Mouse (Mus musculus) heart, postnatal 4 days (tissue): ENCODE measurements around the gene 4930512M02Rik. TPM values are rescaled to one million over a fixed set of nuclear protein-coding genes. Genes with fewer than 3 reads are reported as not detected.
"Not testable (repeated sequence)": the region's sequence is repeated elsewhere in the genome, so short reads cannot be mapped to it uniquely, and the experiment has no call there.

Source experiments
- DNase-seq: peaks from one replicate; pipeline ENCODE4 v3.0.0; 2021
- total RNA-seq, 2 experiments: library from RNA; stranded (reverse); gene quantifications; 2 replicates each; pipeline ENCODE4 v1.2.3; 2021

4930512M02Rik gene
- total RNA-seq = not detected

DNA sequence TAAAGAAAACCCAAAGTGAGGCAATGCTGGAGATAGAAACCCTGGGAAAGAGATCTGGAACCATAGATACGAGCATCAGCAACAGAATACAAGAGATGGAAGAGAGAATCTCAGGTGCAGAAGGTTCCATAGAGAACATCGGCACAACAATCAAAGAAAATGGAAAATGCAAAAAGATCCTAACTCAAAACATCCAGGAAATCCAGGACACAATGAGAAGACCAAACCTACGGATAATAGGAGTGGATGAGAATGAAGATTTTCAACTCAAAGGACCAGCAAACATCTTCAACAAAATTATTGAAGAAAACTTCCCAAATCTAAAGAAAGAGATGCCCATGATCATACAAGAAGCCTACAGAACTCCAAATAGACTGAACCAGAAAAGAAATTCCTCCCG is at the start of gene 4930512M02Rik:
Gene 4930512M02Rik, minus strand, starts transcription at position 101 of the 400 bp plus-strand sequence.
- not testable (repeated sequence) for DNase-seq

DNA sequence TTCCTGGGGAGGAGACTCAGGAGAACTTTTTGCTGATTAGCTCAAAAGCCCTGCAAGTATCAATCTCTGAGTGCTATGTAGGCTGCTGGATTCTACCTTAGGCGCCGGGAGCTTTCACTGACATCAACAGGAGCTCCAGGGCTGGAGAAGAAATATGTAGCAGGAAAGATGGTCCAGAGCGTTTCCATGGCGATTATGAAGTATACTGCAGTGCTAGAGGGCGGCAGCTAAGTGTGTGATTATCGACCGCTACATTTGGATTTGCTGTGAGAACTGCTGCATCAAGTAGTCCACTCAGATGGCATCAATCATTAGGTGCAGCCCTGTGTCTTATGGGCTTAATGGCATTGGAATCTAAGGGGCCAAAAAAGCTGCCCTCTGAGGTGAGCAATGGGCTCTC is 49.5 kb upstream of the 4930512M02Rik start:
- DNase-seq = no peak

DNA sequence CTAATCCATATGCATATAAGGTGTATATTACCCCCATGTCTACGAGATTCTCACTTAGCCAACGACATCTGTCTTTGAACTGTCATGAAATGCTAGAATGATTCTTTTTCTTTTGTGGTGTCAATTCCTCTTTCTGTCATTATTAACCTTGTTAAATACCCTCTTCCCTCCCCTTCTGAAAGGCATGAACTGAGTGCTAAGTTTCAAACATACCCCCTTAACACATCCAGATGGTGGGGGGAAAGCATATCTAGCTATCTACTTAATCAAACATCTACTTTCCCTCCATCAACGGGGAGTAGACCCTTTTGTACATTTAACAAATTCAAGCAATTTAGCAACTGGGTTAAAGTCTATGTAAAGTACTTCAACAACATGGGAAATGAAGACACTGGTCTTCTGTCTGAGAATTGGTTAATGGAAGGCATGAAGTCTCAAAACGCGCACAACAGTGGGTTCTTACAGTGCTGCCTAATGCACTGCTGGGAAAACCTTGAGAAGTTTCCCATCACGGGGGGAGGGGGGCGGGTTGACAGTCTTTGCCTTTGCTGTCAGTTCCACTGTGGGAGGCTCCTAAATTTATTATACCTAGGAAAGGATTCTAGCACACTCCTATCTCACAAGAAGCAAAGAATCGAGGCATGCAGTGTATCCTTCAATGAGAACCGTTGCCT is 48.6 kb upstream of the 4930512M02Rik start:
- no peak for DNase-seq

DNA sequence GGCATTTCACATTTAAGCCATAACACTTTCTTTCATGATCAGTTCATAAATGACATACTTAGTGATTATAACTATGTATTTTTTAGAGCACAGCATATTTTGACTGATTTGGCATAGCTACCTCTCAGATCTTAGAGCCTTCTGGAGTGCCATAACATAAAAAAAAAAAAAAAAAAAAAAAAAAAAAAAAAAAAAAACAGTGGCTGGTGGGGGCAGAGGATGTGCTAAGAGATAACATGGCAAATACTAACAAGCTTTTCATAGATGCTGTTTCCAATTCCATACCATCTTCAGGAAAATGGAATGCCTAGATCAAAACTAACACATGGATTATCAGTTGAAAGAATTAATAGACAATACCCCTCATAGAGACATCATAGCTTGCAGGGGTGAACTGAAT is 47.4 kb upstream of the 4930512M02Rik start:
- DNase-seq = no peak

DNA sequence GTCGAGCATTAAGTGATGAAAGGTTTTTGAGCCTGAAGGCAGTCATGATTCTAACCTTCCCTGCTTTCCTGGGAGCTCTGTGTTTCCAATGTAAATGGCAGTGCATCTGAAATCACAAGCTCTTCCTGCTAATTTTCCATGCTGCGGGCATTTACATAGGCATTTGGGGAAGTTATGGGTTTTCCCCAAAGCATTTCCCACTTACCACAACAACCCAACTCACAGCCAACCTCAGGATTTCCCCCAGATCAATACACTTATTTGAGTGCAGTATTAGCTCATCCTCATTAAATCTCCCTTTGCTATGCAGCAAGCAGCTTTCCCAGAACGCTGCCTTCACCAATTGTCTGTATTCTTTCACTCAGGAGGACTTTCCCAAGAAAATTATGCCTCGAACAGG is 45.3 kb upstream of the 4930512M02Rik start:
- no peak for DNase-seq

DNA sequence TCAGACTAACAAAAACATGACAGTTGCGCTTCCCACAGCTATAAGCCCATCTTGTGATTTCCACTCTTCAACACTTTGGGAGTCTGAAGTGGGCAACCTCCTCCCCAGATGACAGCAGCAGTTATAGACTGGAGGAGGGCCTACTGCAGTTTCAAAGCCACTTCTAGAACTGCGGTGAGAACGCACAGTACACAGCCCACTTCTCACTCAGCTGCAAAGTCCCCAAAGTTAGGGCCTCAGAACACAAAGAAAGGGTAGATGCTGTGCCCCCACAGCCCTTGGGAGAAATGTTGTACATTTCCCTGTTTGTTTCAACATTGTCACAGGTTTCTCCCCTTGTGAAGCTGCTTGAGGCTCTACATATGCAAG is 40.3 kb upstream of the 4930512M02Rik start:
- DNase-seq = no peak

DNA sequence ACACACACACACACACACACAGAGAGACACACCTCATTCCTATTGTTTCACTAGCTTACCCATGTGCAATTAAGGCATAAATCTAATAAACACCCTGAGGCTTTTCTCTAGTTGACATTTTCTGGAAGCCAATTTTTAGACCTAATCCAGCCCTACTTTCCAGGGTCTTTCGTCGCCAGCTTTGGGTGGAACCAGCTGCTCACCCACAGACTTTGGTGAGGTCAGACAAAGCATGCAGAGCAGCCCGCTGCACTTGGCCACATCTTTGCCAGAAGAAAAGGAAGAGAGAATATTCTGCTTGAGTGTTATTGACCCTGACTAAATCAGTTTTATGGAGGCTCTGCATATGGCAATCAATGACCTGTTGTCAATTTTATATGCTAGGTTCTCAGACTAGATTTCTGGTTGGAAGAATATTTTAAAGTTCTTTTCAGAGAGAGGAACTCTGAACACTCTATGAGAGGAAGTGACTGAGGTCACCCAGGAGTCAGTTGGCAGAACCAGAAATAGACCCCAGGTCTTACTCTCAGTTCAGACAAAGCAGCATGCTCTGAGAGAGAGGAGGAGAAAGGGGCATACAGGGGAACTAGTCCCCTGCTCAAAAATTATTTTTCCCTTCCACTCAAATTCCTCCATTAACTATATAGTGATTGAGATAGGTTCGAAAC is 39.8 kb upstream of the 4930512M02Rik start:
- no peak for DNase-seq

DNA sequence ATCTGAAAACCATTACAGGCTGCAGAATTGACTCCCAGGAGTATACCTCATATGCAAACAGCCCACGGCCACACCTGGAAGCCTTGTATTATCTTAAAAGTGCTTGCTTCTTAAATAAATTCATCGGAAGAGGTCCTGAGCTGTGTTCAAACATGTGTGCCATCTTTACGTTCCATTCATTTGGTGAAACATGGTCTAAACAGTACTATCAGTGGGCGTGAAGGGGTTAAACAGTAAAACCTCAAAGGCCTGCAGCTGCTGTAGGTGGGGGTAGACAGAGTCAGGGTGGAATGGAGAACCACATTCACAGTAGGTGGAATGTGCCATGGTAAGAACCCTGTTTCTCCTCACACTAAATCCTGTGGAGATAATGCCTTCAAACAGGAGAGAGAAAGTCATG is 33.0 kb upstream of the 4930512M02Rik start:
- DNase-seq = no peak

DNA sequence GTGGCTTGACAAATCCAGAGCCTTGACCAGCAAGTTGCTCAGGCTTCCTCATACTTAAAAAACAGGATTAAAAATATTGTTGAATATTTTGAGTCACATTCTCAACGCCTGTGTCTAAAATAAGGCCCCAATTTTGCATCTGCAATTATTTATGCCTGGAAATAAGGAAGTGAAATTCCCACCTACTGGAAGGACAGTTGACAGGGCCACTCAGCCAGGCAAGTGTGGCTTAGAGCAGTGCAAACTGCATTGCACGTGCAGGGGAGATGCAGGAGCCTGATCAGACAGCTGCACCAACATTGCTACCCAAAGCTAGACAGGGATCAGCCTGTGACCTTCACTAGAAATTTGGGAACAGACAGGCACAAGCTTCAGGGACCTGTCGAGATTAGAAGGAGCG is 31.2 kb upstream of the 4930512M02Rik start:
- no peak for DNase-seq

DNA sequence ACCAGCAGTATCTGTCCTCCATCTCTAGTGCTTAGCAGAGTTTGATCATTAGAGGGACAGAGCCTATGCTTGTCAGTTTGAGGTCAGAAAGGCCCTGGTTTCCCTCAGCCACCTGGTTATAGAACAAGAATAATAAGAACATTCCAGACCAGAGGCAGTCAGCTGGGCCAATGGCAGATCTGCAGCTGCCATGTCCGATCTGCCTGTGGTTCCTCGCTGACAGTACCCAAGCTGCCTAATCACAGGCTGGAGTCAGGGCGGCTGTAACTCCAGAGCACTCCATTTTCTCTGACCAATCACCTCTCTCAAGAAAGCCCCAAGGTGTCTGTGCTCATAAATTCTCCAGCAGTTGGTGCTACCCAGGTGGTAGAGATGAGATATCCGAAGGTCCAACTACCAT is 30.0 kb upstream of the 4930512M02Rik start:
- DNase-seq = no peak

DNA sequence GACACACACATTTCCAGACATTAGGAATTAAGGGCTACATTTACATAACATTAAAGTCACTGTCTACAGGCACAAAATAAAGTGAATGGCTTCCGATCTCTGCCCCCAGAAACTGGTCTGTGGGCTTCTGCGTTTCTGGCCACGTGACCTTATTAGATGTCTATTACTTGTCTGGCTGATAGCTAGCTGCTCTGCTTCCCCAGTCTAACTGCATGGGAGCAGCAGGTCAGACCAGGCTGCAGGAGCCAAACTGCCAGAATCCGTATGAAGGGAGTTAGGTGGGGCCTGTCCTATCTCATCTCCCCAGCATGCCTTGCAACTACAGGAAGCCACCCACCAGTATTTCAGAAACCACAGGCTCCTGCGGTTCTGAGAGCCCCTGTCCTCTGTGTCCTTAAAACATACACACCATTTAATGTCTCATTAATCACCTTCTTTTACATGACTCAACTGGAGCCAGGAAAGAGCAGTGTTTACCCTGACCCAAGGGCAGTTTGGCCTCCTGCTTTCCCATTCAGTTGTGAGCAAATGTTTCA is 29.4 kb upstream of the 4930512M02Rik start:
- no peak for DNase-seq

DNA sequence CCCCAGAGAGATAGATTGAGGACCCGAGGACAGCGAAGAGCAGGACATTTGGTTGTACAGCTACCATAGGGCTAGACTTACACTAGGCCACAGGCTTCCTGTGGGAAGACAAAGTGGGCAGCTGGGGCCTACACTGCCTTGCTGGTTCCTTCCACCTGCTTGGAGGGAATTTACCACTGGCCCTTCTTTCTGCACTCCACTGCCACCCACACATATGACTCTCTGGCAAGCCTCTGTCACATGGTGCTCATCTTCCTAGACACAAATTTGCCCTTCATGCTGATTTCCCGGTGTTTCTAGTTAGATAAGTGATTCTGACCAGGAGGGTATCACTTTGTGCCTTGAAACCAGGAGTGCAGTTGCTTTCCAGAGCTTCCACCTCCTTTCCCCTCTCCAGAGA is 28.8 kb upstream of the 4930512M02Rik start:
- no peak for DNase-seq

DNA sequence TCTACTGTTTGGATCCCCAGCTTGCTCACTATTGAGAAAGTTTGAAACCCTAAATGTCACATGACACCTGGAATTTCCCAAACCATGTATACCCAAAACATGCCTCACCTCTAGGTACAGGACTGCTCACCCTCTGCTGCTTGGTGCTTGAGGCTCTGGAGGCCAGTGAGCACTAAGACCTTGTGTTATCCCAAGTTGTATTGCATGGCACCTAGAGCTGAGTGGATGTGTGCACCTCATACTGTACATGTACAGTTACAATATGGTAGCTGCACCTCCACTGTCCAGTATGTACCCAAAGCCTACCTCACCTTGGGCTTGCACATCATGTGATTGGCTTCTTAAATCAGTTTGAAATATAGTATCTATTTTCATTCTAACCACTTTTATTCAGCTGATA is 16.7 kb upstream of the 4930512M02Rik start:
- no peak for DNase-seq

DNA sequence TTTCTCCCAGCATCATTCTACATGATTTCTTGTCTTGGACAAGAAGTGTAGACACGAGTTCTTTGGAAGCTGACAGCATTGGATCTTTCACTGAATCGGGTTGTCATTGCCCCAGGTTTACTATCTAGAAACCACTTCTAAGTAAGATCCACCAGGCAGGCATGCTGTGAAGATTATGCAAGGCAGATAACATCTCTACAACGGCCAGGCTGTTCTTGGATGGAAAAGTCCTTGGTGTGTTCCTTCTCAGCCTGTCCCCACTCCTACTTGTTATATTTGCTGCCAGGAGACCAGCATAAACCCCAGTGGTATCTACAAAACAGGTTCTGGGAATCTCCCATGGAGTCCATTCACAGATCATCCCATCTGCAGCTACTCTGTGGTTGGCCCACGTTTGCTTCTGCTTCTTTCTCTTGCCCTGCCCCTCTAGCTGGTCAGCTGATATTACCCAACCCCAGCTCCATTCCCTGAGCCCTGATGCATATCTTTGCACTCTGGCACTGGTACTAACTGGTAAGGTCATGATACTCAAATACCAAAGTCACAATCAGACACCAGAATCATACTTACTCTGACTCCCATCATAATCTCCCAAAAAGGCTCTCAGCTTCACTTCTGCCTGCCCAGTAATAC is 3.4 kb downstream of the 4930512M02Rik start:
- no peak for DNase-seq

DNA sequence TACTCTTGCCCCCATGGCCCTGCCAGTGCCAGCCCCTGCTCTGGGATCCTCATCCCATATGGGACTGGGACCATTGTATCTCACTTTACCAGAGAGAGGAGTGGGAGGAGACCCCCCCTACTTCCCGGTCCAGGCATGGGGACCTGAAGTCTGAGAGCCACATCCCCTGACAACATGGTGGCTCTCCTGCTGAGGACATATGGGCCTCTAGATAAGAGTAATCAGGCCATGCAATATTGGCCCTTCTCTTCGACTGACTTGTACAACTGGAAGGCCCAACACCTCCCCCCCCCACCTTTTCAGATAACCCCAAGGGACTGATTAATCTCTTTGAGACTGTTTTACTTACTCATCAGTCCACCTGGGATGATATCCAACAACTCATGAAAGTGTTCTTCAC is 18.4 kb downstream of the 4930512M02Rik start:
- no peak for DNase-seq

DNA sequence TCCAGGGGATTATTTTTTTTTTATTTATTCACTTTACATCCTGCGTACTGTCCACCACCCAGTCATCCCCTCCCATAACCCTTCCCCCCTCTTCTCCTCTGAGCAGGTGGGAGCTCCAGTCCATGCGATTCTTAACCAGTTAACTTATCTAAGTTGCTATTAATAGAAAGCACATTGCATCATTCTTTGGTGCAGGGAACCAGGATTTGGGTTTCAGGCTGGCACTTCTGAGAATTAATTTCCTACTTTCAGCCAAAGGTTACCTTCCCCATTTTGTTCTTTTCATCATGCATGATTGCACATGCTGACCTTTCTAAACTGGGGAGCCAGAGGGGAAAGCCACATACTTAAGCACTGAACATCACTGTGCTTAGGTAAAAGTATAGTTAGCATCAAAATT is 40.3 kb downstream of the 4930512M02Rik start:
- no peak for DNase-seq

DNA sequence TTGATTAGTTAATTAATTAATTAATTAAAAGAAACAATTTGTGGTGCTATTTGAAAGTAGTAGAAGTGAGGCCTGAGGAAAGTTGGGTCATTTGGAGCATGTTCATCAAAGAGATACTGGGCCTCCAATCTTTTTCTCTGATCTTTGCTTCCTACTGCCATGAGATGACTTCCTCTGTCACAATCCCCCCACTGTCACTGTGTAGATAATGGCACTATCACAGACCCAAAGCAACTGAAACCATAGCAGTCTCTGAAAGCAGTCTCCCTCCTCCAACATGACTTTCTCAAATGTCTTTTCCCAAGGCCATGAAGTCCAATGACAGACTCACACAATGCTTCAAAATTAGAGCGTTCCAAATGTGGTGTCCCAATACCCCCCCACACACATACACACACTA is 41.2 kb downstream of the 4930512M02Rik start:
- no peak for DNase-seq

DNA sequence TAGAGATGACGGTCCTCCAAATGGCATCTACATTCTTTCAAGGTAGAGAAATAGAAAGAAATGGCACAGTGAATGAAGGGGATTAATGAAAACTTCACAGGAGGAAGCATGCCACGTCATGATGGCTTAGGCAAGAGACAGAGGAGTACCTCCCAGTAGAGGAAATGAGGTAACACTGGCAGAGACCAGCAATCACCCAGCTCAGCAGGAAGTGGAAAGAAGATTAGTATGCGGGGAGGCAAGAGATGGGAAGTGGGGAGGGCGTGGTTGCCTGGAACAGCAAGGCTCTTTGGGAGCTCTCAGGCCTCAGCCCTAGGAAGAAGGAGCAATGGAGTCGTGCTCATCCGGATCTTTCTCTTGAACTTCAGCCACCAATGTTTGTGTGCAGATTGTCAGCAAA is 53.9 kb downstream of the 4930512M02Rik start:
- no peak for DNase-seq

DNA sequence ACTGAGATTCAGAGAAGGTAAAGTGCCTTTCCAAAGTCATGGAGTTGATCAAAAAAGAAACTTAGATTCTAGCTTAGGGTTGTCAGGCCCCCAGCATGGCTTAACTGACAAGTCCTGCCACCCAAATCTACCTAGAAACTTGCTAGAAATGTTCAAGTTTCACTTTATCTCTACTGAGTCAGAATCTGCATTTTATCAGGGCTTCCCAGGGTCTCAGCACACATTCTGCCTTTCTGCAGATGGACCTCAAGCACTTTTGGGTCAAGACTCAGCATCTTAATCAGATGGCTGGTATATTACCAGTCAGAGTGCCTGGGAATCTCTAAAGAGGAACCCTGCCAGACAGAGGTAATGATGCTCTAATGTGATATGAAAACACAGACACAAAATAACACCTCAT is 56.9 kb downstream of the 4930512M02Rik start:
- DNase-seq = no peak

DNA sequence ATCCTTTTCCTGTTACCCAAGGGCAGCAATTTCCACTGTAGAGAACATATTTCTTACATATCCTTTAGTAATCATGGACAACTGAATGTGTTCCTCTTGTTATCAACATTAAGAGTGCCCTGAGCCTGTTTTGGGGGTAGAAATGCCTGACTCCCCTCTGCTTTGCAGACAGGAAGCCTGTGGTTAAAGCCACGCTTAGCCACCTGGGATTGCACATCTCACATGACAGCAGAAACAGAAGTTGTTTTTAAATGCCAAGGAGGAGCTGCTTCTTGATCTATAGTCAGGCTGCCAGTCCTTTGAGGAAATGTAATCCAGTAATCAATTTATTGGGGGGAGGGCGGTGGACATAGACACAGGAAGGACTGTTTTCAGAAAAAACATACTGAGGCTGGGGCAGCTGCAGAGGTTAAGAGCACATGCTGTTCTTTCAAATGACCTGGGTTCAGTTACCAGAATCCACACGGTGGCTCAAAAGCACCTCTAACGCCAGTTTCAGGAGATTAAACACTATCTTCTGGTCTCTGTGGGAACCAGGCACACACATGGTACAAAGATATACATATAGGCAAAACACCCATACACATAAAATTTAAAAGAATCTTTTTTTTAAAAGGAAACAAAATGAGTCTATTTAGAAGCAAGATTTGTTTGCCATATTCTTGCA is 58.0 kb downstream of the 4930512M02Rik start:
- no peak for DNase-seq

DNA sequence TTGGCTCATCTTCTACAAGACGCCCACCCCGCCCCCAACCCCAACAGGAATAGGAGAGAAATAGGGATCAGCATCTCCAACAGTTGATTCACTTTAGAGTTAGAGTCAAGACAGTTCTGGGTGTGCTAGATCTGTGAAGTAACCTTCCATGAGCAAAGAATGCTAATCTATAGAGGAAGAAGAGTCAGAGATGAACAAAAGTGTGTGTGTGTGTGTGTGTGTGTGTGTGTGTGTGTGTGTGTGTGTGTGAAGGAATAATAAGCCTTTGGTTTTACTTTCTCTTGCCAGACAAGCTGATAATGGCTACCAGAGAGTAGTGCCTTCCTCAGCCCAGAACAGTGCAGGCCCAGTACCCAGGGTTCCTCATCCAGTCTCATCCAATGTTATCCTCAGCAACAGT is 59.6 kb downstream of the 4930512M02Rik start:
- no peak for DNase-seq

DNA sequence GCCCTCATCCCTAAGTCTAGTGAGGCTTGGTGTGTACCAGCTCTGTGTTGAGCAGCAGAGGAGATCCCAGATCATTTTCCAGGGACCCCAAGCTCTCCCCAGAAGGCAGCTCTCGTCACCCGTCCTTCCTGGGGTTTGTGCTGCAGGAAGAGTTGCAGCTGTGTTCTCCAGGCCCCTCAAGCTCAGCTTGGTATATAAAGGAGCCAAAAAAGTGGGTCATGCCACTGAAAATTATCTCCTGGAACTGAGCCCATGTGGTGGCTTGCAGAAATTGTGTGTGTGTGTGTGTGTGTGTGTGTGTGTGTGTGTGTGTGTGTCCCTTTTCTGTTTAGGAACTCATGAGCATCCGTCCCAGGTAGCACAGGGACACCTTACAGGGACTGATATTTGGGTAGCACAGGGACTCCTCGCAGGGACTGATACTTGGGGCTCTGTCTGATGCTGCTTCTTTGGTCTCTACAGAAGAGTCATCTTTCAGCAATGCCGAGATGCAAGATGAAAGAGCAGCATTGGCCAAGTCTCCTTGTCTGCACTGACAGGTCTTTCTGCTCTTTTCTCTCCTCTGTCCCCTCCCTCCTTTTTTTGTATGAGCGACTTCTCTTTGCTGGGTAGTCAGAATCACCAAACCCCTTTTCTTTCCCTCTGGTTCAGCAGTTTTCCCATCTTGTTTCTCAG is 62.4 kb downstream of the 4930512M02Rik start:
- DNase-seq = no peak
